Mouse (Mus musculus) forebrain, embryonic 13.5 days (tissue): ENCODE data around the gene Atp8b4. TPM values are rescaled to one million over a fixed set of nuclear protein-coding genes. Genes with fewer than 3 reads are reported as not detected.

Experiments used
- ATAC-seq: fragments of 200-750 bp; cut with Nextera tagmentation; 2 replicates; pipeline ENCODE4 v1.8.0; 2017
- H3K27ac ChIP-seq: fragments of 300-500 bp; sonication (generic); 2 replicates; pipeline ENCODE4 v1.5.1; 2015; ENCODE audit warnings: inconsistent platforms, mild to moderate bottlenecking, moderate library complexity
- H3K27me3 ChIP-seq: fragments of 300-500 bp; sonication (generic); 2 replicates; pipeline ENCODE4 v1.6.1; 2015; ENCODE audit warnings: mild to moderate bottlenecking, inconsistent platforms
- H3K36me3 ChIP-seq: fragments of 300-500 bp; sonication (generic); 2 replicates; pipeline ENCODE4 v1.6.1; 2015; ENCODE audit warnings: mild to moderate bottlenecking, inconsistent platforms; ENCODE audit not compliant: poor library complexity, severe bottlenecking
- H3K4me1 ChIP-seq: fragments of 300-500 bp; sonication (generic); 2 replicates; pipeline ENCODE4 v1.6.1; 2015; ENCODE audit warnings: inconsistent platforms
- H3K4me2 ChIP-seq: fragments of 300-500 bp; sonication (generic); 2 replicates; pipeline ENCODE4 v1.6.1; 2015; ENCODE audit warnings: inconsistent platforms, mild to moderate bottlenecking, moderate library complexity
- H3K4me3 ChIP-seq: fragments of 300-500 bp; sonication (generic); 2 replicates; pipeline ENCODE4 v1.5.1; 2015; ENCODE audit warnings: mild to moderate bottlenecking, inconsistent platforms
- H3K9ac ChIP-seq: fragments of 300-500 bp; sonication (generic); 2 replicates; pipeline ENCODE4 v1.6.1; 2015; ENCODE audit warnings: mild to moderate bottlenecking, inconsistent platforms
- H3K9me3 ChIP-seq: fragments of 300-500 bp; sonication (generic); replicated peaks from 2 replicates; pipeline ENCODE4 v1.6.1; 2016; ENCODE audit warnings: inconsistent platforms
- WGBS: fragments of 180-500 bp; shearing (Covaris S2); methylation state at CpG from one replicate; pipeline ENCODE4 v1.1.7; 2015; 5-methylcytosine and 5-hydroxymethylcytosine counted together
- polyA plus RNA-seq: library from polyadenylated mRNA; unstranded; fragments of >200 nt; fragmentation: Nextera tagmentation; extraction: Ambion mirVana; gene quantifications from 2 replicates; pipeline ENCODE4 v1.2.1, GENCODE M21; 2015

Gene Atp8b4
- polyA plus RNA-seq, 1 experiment from 2014 or later: not detected

DNA sequence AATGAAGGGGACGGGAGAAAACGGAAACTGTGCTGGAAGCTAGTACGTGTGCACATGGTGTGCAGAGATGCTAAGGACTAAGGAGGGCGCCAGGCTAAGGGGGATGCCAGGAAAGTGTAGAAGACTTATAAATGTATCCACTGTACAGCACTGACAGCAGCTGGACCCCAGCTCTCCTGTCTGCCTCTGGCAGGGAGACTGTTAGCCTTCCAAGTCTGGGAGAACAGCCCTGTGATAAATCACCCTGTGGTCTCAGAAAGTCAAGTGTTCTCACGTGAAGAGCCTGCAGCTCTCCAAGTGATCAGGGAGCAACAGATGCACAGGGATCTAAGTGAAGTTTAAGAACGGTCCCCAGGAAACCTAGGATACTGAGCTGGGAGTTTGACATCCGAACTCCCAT is 209.8 kb downstream of the Atp8b4 start:
- 90% methylated on average over 7 of the region's 7 CpGs for WGBS
- Histone ChIP-seq H3K27ac (no peak overlapping the region), H3K9ac (no peak overlapping the region), H3K9me3 (no peaks in the 10 kb centered on the region), H3K36me3 (no peaks in the 10 kb centered on the region), H3K4me3 (no peak overlapping the region), H3K4me2 (no peak overlapping the region), H3K4me1 (peaks cover 13% of the 10 kb centered on the region; the same call in 1 of the 2 replicates), H3K27me3 (no peaks in the 10 kb centered on the region)
- no peak for ATAC-seq

DNA sequence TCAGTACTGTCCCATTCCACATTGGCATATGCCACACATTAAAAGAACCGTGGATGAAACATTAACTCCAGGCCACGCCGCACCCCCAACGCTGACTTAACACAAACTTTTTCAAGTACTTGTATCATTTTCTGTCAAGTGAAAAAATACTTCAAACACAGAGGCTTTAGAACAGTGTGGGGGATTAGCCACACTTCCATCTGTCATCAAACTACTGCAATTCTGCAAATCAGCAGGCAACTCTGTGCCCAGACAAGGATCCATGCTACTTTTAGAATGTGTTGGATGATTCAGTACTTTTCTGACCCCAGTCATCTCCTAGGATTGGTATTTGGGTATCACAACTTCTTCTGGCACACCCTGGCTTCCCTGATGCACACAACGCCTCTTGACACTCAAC is 212.5 kb downstream of the Atp8b4 start:
- Histone ChIP-seq H3K9ac (no peak overlapping the region), H3K27me3 (no peaks in the 10 kb centered on the region), H3K4me3 (no peak overlapping the region), H3K36me3 (no peaks in the 10 kb centered on the region), H3K4me1 (peaks cover 13% of the 10 kb centered on the region; the same call in 1 of the 2 replicates), H3K27ac (no peak overlapping the region), H3K4me2 (no peak overlapping the region), H3K9me3 (no peaks in the 10 kb centered on the region)
- no peak for ATAC-seq
- 94% methylated on average over 5 of the region's 5 CpGs for WGBS

DNA sequence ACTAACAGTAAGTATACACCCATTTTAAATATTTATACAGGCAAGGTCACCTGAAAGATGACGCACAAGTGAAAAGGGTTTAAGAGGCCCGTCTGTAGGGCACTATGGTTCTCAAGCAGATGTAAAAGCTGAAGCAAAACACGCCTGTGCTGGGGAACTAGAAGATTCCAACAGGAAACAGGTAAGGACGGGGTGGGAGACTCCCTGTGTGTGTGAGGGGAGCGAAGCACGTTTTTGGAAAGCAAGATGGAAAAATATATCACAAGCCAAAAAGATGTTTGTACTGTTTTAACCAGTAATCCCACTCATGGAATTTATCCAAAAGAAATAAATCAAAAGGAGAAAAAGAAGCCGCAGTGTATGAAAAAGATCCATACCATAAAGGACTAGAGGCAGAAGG is 214.1 kb downstream of the Atp8b4 start:
- ATAC-seq: no peak
- H3K4me1 ChIP-seq: peaks cover 13% of the 10 kb centered on the region; the same call in 1 of the 2 replicates
- H3K9ac ChIP-seq: no peak overlapping the region
- WGBS: 80% methylated on average over 7 of the region's 7 CpGs
- no peaks in the 10 kb centered on the region for H3K36me3 ChIP-seq
- H3K4me2 ChIP-seq: no peak overlapping the region
- no peaks in the 10 kb centered on the region for H3K27me3 ChIP-seq
- H3K9me3 ChIP-seq: no peaks in the 10 kb centered on the region
- no peak overlapping the region for H3K4me3 ChIP-seq
- no peak overlapping the region for H3K27ac ChIP-seq

DNA sequence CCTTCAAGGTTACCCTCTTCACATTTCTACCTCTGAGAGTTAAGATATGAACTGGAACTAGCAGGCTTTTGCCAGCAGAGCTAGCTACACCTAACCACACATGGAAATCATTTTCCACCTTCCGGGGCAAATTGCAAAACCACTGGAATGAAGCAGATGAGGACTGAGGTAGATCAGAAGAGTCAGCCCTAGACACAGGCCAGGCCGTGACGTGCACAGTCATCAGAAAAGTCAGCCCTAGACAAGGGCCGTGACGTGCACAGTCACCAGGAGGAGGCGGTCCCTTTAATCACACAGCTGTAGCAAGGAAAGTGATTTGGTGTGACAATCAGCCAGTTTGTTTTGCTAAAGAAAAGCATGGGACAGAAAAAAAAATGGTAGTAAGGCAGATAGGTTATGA is 216.4 kb downstream of the Atp8b4 start:
- H3K27me3 ChIP-seq: no peaks in the 10 kb centered on the region
- no peak for ATAC-seq
- H3K27ac ChIP-seq: no peak overlapping the region
- no peak overlapping the region for H3K9ac ChIP-seq
- H3K9me3 ChIP-seq: no peaks in the 10 kb centered on the region
- no peak overlapping the region for H3K4me2 ChIP-seq
- H3K4me1 ChIP-seq: peaks cover 13% of the 10 kb centered on the region; the same call in 1 of the 2 replicates
- H3K36me3 ChIP-seq: no peaks in the 10 kb centered on the region
- 85% methylated on average over 6 of the region's 6 CpGs for WGBS
- no peak overlapping the region for H3K4me3 ChIP-seq

DNA sequence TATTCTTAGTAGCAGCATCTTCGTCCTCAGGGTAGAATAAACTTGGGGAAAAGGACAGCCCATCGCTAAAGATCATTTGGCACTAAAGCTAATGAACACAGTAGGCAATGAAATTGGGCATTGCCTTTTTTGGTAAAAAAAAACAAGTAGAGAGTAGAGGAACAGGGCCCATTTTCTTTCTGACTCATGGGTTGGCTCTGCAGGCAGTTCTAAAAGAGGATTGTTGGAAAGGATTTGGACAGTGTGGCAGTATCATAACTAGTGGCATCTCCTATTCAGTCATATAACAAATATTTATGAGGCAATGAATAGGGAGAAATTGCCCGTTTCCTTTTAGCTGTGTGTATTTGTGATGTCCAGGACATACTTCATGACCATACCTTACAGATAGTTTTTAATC is 217.4 kb downstream of the Atp8b4 start:
- Histone ChIP-seq H3K4me2 (no peak overlapping the region), H3K9ac (no peak overlapping the region), H3K4me1 (peaks cover 13% of the 10 kb centered on the region; the same call in 1 of the 2 replicates), H3K36me3 (no peaks in the 10 kb centered on the region), H3K4me3 (no peak overlapping the region), H3K9me3 (no peaks in the 10 kb centered on the region), H3K27ac (no peak overlapping the region), H3K27me3 (no peaks in the 10 kb centered on the region)
- WGBS: 77% methylated on average over 3 of the region's 3 CpGs
- no peak for ATAC-seq

- WGBS: 91% methylated on average over 3 of the region's 3 CpGs
- Histone ChIP-seq H3K4me3 (no peak overlapping the region), H3K9ac (no peak overlapping the region), H3K36me3 (no peaks in the 10 kb centered on the region), H3K27ac (no peak overlapping the region), H3K4me2 (no peak overlapping the region), H3K9me3 (no peaks in the 10 kb centered on the region), H3K27me3 (no peaks in the 10 kb centered on the region), H3K4me1 (no peaks in the 10 kb centered on the region)
- no peak for ATAC-seq
These were observed 225.0 kb downstream of the Atp8b4 start for GRCm38 (mm10) chr2:126275511-126275910.

GRCm38 (mm10) chr2:126274826-126275405 is 225.6 kb downstream of the Atp8b4 start:
- H3K9me3 ChIP-seq: no peaks in the 10 kb centered on the region
- H3K4me3 ChIP-seq: no peak overlapping the region
- no peak overlapping the region for H3K4me2 ChIP-seq
- 81% methylated on average over 3 of the region's 3 CpGs for WGBS
- H3K9ac ChIP-seq: no peak overlapping the region
- no peaks in the 10 kb centered on the region for H3K4me1 ChIP-seq
- no peak overlapping the region for H3K27ac ChIP-seq
- ATAC-seq: no peak
- H3K36me3 ChIP-seq: no peaks in the 10 kb centered on the region
- H3K27me3 ChIP-seq: no peaks in the 10 kb centered on the region

DNA sequence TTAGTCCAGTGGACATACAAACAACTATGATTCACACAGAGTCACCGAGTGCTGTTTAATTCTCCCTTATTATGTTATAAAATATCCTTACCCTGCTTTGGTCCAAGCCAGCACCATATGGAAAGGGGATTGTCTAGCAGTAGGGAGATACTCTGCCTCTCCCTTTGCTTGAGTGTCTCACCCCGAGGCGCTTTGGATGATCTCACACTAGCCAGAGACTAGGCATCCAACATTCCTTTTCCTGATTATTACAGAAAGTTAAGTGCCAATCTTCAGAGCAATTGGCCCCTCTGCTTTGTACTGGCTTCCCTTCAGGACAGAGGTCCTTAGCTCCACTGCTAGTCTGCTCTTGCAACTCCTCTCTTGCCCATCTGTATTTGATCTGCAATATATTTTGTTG is 226.2 kb downstream of the Atp8b4 start:
- Histone ChIP-seq H3K4me1 (no peaks in the 10 kb centered on the region), H3K9me3 (no peaks in the 10 kb centered on the region), H3K4me3 (no peak overlapping the region), H3K27me3 (no peaks in the 10 kb centered on the region), H3K9ac (no peak overlapping the region), H3K4me2 (no peak overlapping the region), H3K27ac (no peak overlapping the region), H3K36me3 (no peaks in the 10 kb centered on the region)
- 85% methylated on average over 3 of the region's 3 CpGs for WGBS
- no peak for ATAC-seq

Other genes starting within 250 kb of the Atp8b4 start
- 2.8 and 4.0 TPM in 2 replicates for gene Slc27a2, start 51.7 kb upstream of the Atp8b4 start, polyA plus RNA-seq
- gene Hdc, start 118.6 kb upstream of the Atp8b4 start, polyA plus RNA-seq: 1.0 and 1.2 TPM in 2 replicates
- 68.6 and 70.3 TPM in 2 replicates for gene Gabpb1, start 175.7 kb upstream of the Atp8b4 start, polyA plus RNA-seq
- 28.9 and 30.8 TPM in 2 replicates for gene Usp8, start 206.7 kb upstream of the Atp8b4 start, polyA plus RNA-seq